Mouse (Mus musculus) liver, adult 2 months (tissue): Measurements from ENCODE around the gene Nectin2. TPM values are rescaled to one million over a fixed set of nuclear protein-coding genes. Genes with fewer than 3 reads are reported as not detected.
A peak's percentile ranks its signal among the peaks of the same experiment; 100 is the strongest.

Experiments used
- DNase-seq: peaks from one replicate; pipeline ENCODE4 v3.0.0-alpha.2; 2011; ENCODE audit warnings: low read depth, low spot score; ENCODE audit errors: extremely low read depth
- H3K27ac ChIP-seq: fragments of 200-500 bp; replicated peaks from 2 replicates; pipeline ENCODE4 v1.5.1; 2012; ENCODE audit warnings: low read depth, mild to moderate bottlenecking, control low read depth, inconsistent platforms, low read length; ENCODE audit not compliant: insufficient read depth
- H3K27me3 ChIP-seq: fragments of 200-500 bp; 2 replicates; pipeline ENCODE4 v1.6.1; 2012; ENCODE audit warnings: mild to moderate bottlenecking, moderate library complexity, low read length, inconsistent platforms; ENCODE audit not compliant: control insufficient read depth, insufficient read depth
- H3K36me3 ChIP-seq: fragments of 200-500 bp; 2 replicates; pipeline ENCODE4 v1.6.1; 2012; ENCODE audit warnings: low read length, inconsistent platforms; ENCODE audit not compliant: control insufficient read depth, insufficient read depth
- H3K4me1 ChIP-seq: fragments of 200-500 bp; 2 replicates; pipeline ENCODE4 v1.6.1; 2011; ENCODE audit warnings: low read length; ENCODE audit not compliant: control insufficient read depth, insufficient read depth
- H3K4me3 ChIP-seq: fragments of 200-500 bp; 2 replicates; pipeline ENCODE4 v1.5.1; 2011; ENCODE audit warnings: low read depth, mild to moderate bottlenecking, control low read depth, low read length, moderate library complexity; ENCODE audit not compliant: insufficient read depth
- H3K79me2 ChIP-seq: fragments of 200-500 bp; 2 replicates; pipeline ENCODE4 v1.6.1; 2012; ENCODE audit warnings: inconsistent platforms, mild to moderate bottlenecking, low read length, moderate library complexity; ENCODE audit not compliant: control insufficient read depth, insufficient read depth
- H3K9ac ChIP-seq: fragments of 200-500 bp; 2 replicates; pipeline ENCODE4 v1.6.1; 2012; ENCODE audit warnings: low read depth, mild to moderate bottlenecking, control low read depth, inconsistent platforms, low read length
- CTCF ChIP-seq: fragments of 200-500 bp; IDR thresholded peaks from 2 replicates; pipeline ENCODE4 v1.5.1; 2011; ENCODE audit warnings: low read depth, low read length, control low read depth
- POLR2A ChIP-seq: fragments of 200-500 bp; IDR thresholded peaks from 2 replicates; pipeline ENCODE4 v1.6.1; 2011; ENCODE audit warnings: low read length, control low read depth; ENCODE audit not compliant: insufficient read depth; ENCODE audit errors: extremely low read depth
- WGBS: fragments of 180-500 bp; shearing (Covaris S2); methylation state at CpG from one replicate; pipeline ENCODE4 v1.1.7; 2018; 5-methylcytosine and 5-hydroxymethylcytosine counted together
- polyA plus RNA-seq: library from polyadenylated mRNA; depleted of rRNA; stranded (reverse); fragments of >200 nt; gene quantifications from 2 replicates; pipeline ENCODE4 v1.2.3, GENCODE M21; 2012
- total RNA-seq: library from RNA; depleted of rRNA; stranded (reverse); fragments of >200 nt; gene quantifications from 2 replicates; pipeline ENCODE4 v1.2.3, GENCODE M21; 2014

Nectin2 gene
- total and polyA plus RNA-seq, 2 experiments: 17.8 to 68.7 TPM

DNA sequence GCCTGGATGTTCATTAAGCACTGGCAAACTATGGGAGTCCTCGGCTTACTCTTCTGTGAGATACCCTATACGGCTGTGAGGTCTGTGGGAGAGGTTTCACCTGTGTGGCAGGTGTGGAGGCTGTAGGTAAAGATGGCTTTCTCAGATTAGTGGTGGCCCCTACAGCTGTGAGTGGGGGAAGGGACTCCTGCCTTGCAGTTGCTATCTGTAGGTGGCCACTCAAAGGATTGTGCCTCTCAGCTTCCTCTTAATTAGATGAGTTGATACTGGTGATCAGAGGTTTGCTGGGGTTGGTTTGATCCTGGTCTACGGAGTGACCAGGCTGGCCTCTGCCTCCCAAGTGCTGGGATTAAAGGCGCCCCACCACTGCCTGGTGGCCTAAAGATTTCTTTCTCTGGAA lies 45.8 kb downstream of the Nectin2 start:
- 95% methylated on average over 4 of the region's 4 CpGs for WGBS
- no peak for DNase-seq
- Histone ChIP-seq H3K27me3 (no peaks in the 10 kb centered on the region), H3K4me1 (peaks cover 28% of the 10 kb centered on the region), H3K9ac (no peak overlapping the region), H3K27ac (no peak overlapping the region), H3K36me3 (peaks cover 8% of the 10 kb centered on the region; the same call in 1 of the 2 replicates), H3K79me2 (0 out of 2 replicates have a peak, but pooled peaks cover 3% of the 10 kb centered on the region), H3K4me3 (no peak overlapping the region)
- TF ChIP-seq CTCF: no peak
- no peak for TF ChIP-seq POLR2A

DNA sequence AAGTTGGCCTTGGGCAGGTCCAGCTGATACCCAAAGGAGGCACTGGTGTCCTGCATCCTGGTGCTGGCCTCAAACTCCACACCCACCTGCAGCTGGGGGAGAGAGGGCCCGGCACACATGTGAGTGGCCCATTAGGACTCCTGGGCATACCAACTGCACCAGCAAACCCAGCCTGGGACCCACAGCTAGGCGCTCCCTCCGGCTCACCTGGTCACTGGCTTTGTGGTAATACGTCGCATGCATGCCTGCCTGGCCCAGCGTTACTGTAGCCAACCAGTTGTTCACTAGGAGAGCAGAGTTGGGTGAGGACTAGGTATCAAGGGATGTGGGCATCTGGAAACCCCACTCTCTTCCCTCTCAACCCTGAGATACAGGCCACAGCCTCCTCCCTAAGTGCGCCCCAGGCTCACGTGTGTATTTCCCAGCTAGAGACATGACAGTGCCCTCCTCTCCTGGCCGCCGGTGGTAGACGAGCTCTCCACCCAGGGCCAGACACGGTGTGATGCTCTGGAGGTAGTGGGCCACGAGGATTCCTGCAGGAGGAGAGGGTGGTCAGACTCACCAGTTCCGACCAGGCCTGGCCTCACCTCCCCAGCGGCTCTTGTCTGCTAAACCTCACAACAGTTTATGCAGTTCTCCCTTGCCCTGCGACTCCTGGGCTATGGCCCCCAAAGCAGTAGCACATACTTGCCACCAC lies 47.3 kb downstream of the Nectin2 start:
- peaks cover 30% of the 10 kb centered on the region for H3K4me1 ChIP-seq
- WGBS: 91% methylated on average over 16 of the region's 16 CpGs
- no peaks in the 10 kb centered on the region for H3K27me3 ChIP-seq
- no peak for TF ChIP-seq CTCF
- no peak for TF ChIP-seq POLR2A
- peak overlapping the region; percentile 86 for H3K27ac ChIP-seq
- peaks cover 3% of the 10 kb centered on the region; the same call in 1 of the 2 replicates for H3K36me3 ChIP-seq
- H3K79me2 ChIP-seq: peaks cover 1% of the 10 kb centered on the region; the same call in 1 of the 2 replicates
- no peak overlapping the region for H3K4me3 ChIP-seq
- peak overlapping the region; percentile 42 for H3K9ac ChIP-seq
- no peak for DNase-seq

DNA sequence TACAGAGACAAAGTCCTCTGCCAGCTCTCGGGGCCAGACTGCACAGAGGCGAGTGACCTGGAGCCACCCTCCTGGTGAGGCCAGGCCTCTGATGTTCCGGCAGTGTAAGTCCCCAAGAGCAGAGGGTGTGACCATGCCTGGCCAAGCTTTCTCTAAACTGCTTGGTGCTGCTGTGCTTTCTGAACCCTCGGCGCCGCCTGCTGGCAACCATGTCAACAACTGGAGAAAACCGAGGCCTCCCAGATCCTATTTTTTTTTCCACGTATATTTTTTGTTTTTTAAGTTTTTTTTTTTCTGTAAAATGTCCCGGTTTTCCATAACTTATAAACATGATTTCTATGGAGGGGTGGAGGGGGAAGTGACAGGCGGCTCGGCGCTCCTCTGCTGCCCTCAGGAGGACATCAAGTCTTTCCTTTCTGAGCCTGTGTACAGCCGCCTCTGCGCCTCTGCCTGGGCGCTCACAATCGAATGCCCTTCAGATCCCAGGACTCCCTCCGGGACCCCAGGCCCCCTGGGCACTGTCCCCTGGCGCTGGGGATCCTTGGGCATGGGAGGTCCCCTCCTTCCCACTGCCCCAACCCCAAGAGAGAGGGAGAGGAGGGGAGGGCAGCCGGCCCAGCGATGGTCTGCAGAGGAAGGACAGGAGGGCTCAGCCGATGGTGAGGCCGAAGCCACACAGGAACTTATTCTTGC lies 49.1 kb downstream of the Nectin2 start:
- peak overlapping the region; percentile 68 for H3K9ac ChIP-seq
- 9% methylated on average over 22 of the region's 22 CpGs for WGBS
- H3K27me3 ChIP-seq: no peaks in the 10 kb centered on the region
- peak; percentile 99 for DNase-seq
- no peak overlapping the region; the same call in 1 of the 2 replicates for H3K4me3 ChIP-seq
- H3K79me2 ChIP-seq: peaks cover 16% of the 10 kb centered on the region
- peak; percentile 85 for TF ChIP-seq CTCF
- no peak; the same call in 1 of the 2 replicates for TF ChIP-seq POLR2A
- H3K27ac ChIP-seq: peak overlapping the region; percentile 84
- peaks cover 17% of the 10 kb centered on the region for H3K36me3 ChIP-seq
- peaks cover 30% of the 10 kb centered on the region for H3K4me1 ChIP-seq

DNA sequence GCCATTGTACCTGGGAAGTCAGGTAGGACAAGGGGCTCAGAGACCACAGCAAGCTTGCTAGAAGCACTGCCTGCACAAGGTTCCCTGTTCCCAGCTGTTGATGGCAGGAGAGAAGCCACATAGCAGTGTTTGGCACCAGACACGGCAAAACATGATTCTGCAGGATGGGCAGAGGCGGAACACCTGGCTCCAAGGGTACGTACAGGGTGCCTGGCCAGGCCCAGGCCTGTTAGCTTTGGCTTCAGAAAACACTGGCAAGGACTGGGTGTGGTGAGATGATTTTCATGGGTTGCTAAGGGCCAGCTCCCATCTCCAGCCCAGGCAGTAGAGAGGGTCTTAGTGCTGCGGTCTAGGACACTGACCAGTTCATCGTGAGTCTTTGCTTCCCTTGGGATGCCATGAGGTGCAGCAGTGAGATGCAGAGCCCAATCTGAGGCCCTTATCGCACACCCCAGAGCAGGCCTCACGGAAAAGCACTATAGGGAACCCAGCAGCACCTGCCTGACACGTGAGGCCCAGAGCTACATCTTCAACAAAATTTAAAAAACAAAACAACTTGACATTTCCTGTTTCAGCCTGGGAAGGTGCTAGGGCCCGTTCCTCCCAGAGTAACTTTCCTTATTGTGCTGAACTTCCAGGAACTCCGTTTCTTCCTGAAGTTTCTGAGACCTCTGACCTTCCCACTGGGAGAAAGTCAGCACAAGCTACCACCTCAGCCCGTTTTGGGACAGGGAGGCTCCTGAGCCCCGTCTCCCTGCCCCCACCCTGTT lies 49.8 kb downstream of the Nectin2 start:
- Histone ChIP-seq H3K27ac (peak overlapping the region; percentile 80), H3K36me3 (peaks cover 20% of the 10 kb centered on the region), H3K4me3 (no peak overlapping the region), H3K4me1 (peaks cover 30% of the 10 kb centered on the region), H3K9ac (peak overlapping the region; percentile 43), H3K27me3 (no peaks in the 10 kb centered on the region), H3K79me2 (peaks cover 16% of the 10 kb centered on the region)
- 9% methylated on average over 12 of the region's 12 CpGs for WGBS
- TF ChIP-seq CTCF: no peak
- 0 out of 2 replicates have a peak, but pooled peaks have one; percentile 31 for TF ChIP-seq POLR2A
- DNase-seq: peak; percentile 93

DNA sequence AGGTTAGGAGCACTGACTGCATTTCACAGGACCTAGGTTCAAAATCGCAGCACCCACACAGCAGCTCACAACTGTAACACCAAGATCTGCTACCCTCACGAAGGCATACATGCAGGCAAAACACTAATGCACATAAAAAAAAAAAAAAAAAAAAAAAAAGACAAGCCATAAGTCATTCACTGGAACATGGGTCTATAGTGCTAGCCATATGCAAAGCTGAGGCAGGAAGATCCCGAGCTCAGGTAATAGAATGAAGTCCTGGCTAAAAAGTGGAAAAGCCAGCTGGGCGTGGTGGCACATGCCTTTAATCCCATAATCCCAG lies 50.5 kb downstream of the Nectin2 start:
- Histone ChIP-seq H3K4me1 (peaks cover 30% of the 10 kb centered on the region), H3K27ac (peak overlapping the region; percentile 80), H3K36me3 (peaks cover 20% of the 10 kb centered on the region), H3K79me2 (peaks cover 16% of the 10 kb centered on the region), H3K4me3 (peak overlapping the region; percentile 5), H3K9ac (peak overlapping the region; percentile 62; the same call in 1 of the 2 replicates), H3K27me3 (no peaks in the 10 kb centered on the region)
- TF ChIP-seq POLR2A (no peak), CTCF (no peak)
- WGBS: 46% methylated on average over 4 of the region's 4 CpGs
- DNase-seq: no peak
